Mouse (Mus musculus) hindbrain, embryonic 12.5 days (tissue): ENCODE data around the gene Ctbs. TPM values are rescaled to one million over a fixed set of nuclear protein-coding genes. Genes with fewer than 3 reads are reported as not detected.

Experiments
- ATAC-seq: fragments of 200-750 bp; cut with Nextera tagmentation; 2 replicates; pipeline ENCODE4 v1.8.0; 2017; ENCODE audit warnings: moderate TSS enrichment; ENCODE audit not compliant: low FRiP score
- H3K27ac ChIP-seq: fragments of 300-500 bp; sonication (generic); 2 replicates; pipeline ENCODE4 v1.5.1; 2016; ENCODE audit warnings: mild to moderate bottlenecking
- H3K27me3 ChIP-seq: fragments of 300-500 bp; sonication (generic); 2 replicates; pipeline ENCODE4 v1.6.1; 2016; ENCODE audit warnings: mild to moderate bottlenecking
- H3K36me3 ChIP-seq: fragments of 300-500 bp; sonication (generic); 2 replicates; pipeline ENCODE4 v1.6.1; 2016; ENCODE audit warnings: mild to moderate bottlenecking
- H3K4me1 ChIP-seq: fragments of 300-500 bp; sonication (generic); 2 replicates; pipeline ENCODE4 v1.6.1; 2016
- H3K4me2 ChIP-seq: fragments of 300-500 bp; sonication (generic); replicated peaks from 2 replicates; pipeline ENCODE4 v1.6.1; 2016; ENCODE audit warnings: mild to moderate bottlenecking
- H3K4me3 ChIP-seq: fragments of 300-500 bp; sonication (generic); 2 replicates; pipeline ENCODE4 v1.5.1; 2016; ENCODE audit warnings: mild to moderate bottlenecking
- H3K9ac ChIP-seq: fragments of 300-500 bp; sonication (generic); 2 replicates; pipeline ENCODE4 v1.6.1; 2016; ENCODE audit warnings: mild to moderate bottlenecking, moderate library complexity
- H3K9me3 ChIP-seq: fragments of 300-500 bp; sonication (generic); replicated peaks from 2 replicates; pipeline ENCODE4 v1.6.1; 2016; ENCODE audit warnings: mild to moderate bottlenecking
- WGBS: fragments of 180-500 bp; shearing (Covaris S2); methylation state at CpG from one replicate; pipeline ENCODE4 v1.1.7; 2016; 5-methylcytosine and 5-hydroxymethylcytosine counted together
- polyA plus RNA-seq: library from polyadenylated mRNA; unstranded; fragments of >200 nt; fragmentation: Nextera tagmentation; extraction: Ambion mirVana; gene quantifications from 2 replicates; pipeline ENCODE4 v1.2.1, GENCODE M21; 2016

The Ctbs gene
- polyA plus RNA-seq, 1 experiment from 2014 or later: 6.9 TPM

GRCm38 (mm10) chr3:146435533-146435932 lies 14.1 kb upstream of the Ctbs start:
- 90% methylated on average over 11 of the region's 11 CpGs for WGBS
- Histone ChIP-seq H3K4me3 (no peak overlapping the region), H3K9me3 (no peaks in the 10 kb centered on the region), H3K36me3 (peaks cover 64% of the 10 kb centered on the region), H3K4me1 (no peaks in the 10 kb centered on the region), H3K27ac (no peak overlapping the region), H3K4me2 (no peak overlapping the region), H3K9ac (no peak overlapping the region), H3K27me3 (no peaks in the 10 kb centered on the region)
- ATAC-seq: no peak

GRCm38 (mm10) chr3:146436114-146436513 lies 13.5 kb upstream of the Ctbs start:
- no peaks in the 10 kb centered on the region for H3K4me1 ChIP-seq
- peaks cover 60% of the 10 kb centered on the region for H3K36me3 ChIP-seq
- no peak overlapping the region for H3K4me2 ChIP-seq
- H3K27me3 ChIP-seq: no peaks in the 10 kb centered on the region
- 94% methylated on average over 8 of the region's 8 CpGs for WGBS
- H3K4me3 ChIP-seq: no peak overlapping the region
- no peak overlapping the region for H3K27ac ChIP-seq
- H3K9me3 ChIP-seq: no peaks in the 10 kb centered on the region
- H3K9ac ChIP-seq: no peak overlapping the region
- no peak for ATAC-seq

GRCm38 (mm10) chr3:146440011-146440410 lies 9.6 kb upstream of the Ctbs start:
- 90% methylated on average over 12 of the region's 12 CpGs for whole genome bisulfite sequencing
- Histone ChIP-seq H3K27ac (no peak overlapping the region), H3K4me1 (no peaks in the 10 kb centered on the region), H3K9me3 (no peaks in the 10 kb centered on the region), H3K4me3 (no peak overlapping the region), H3K27me3 (no peaks in the 10 kb centered on the region), H3K36me3 (peaks cover 36% of the 10 kb centered on the region), H3K9ac (no peak overlapping the region), H3K4me2 (no peak overlapping the region)
- no peak for ATAC-seq

- H3K9ac ChIP-seq: no peak overlapping the region
- no peaks in the 10 kb centered on the region for H3K27me3 ChIP-seq
- H3K4me3 ChIP-seq: no peak overlapping the region
- 76% methylated on average over 7 of the region's 7 CpGs for WGBS
- H3K9me3 ChIP-seq: no peaks in the 10 kb centered on the region
- H3K4me2 ChIP-seq: no peak overlapping the region
- peaks cover 36% of the 10 kb centered on the region for H3K36me3 ChIP-seq
- ATAC-seq: no peak
- no peak overlapping the region for H3K27ac ChIP-seq
- H3K4me1 ChIP-seq: no peaks in the 10 kb centered on the region
These were observed 9.2 kb upstream of the Ctbs start for GRCm38 (mm10) chr3:146440422-146440821.

- no peak for ATAC-seq
These were observed 7.1 kb upstream of the Ctbs start for GRCm38 (mm10) chr3:146442484-146442883.

GRCm38 (mm10) chr3:146442936-146443335 lies 6.7 kb upstream of the Ctbs start:
- 90% methylated on average over 8 of the region's 8 CpGs for WGBS
- Histone ChIP-seq H3K27ac (no peak overlapping the region), H3K9me3 (no peaks in the 10 kb centered on the region), H3K36me3 (peaks cover 16% of the 10 kb centered on the region; the same call in 1 of the 2 replicates), H3K4me3 (no peak overlapping the region), H3K27me3 (no peaks in the 10 kb centered on the region), H3K4me1 (no peaks in the 10 kb centered on the region), H3K9ac (no peak overlapping the region), H3K4me2 (no peak overlapping the region)
- no peak for ATAC-seq

More at GRCm38 (mm10) chr3:146442484-146442883, 7.1 kb upstream of the Ctbs start:
- 94% methylated on average over 7 of the region's 7 CpGs for WGBS
- no peak overlapping the region for H3K9ac ChIP-seq
- no peaks in the 10 kb centered on the region for H3K4me1 ChIP-seq
- peaks cover 20% of the 10 kb centered on the region for H3K36me3 ChIP-seq
- no peaks in the 10 kb centered on the region for H3K27me3 ChIP-seq
- H3K9me3 ChIP-seq: no peaks in the 10 kb centered on the region
- H3K27ac ChIP-seq: no peak overlapping the region
- no peak overlapping the region for H3K4me3 ChIP-seq
- H3K4me2 ChIP-seq: no peak overlapping the region

- 90% methylated on average over 7 of the region's 7 CpGs for WGBS
These were observed 6.2 kb upstream of the Ctbs start for GRCm38 (mm10) chr3:146443380-146443779.

GRCm38 (mm10) chr3:146444880-146445279 lies 4.7 kb upstream of the Ctbs start:
- H3K36me3 ChIP-seq: peaks cover 7% of the 10 kb centered on the region; the same call in 1 of the 2 replicates
- H3K27ac ChIP-seq: no peak overlapping the region
- 95% methylated on average over 7 of the region's 7 CpGs for WGBS
- H3K9me3 ChIP-seq: no peaks in the 10 kb centered on the region
- no peaks in the 10 kb centered on the region for H3K27me3 ChIP-seq
- H3K4me1 ChIP-seq: 0 out of 2 replicates have a peak, but pooled peaks cover under 1% of the 10 kb centered on the region
- no peak for ATAC-seq
- no peak overlapping the region for H3K4me2 ChIP-seq
- H3K9ac ChIP-seq: no peak overlapping the region
- H3K4me3 ChIP-seq: no peak overlapping the region

More at GRCm38 (mm10) chr3:146443380-146443779, 6.2 kb upstream of the Ctbs start:
- Histone ChIP-seq H3K27ac (no peak overlapping the region), H3K4me2 (no peak overlapping the region), H3K4me3 (no peak overlapping the region), H3K9ac (no peak overlapping the region), H3K4me1 (no peaks in the 10 kb centered on the region), H3K36me3 (peaks cover 13% of the 10 kb centered on the region; the same call in 1 of the 2 replicates), H3K9me3 (no peaks in the 10 kb centered on the region), H3K27me3 (no peaks in the 10 kb centered on the region)
- no peak for ATAC-seq

- Histone ChIP-seq H3K36me3 (0 out of 2 replicates have a peak, but pooled peaks cover 3% of the 10 kb centered on the region), H3K4me1 (peaks cover 10% of the 10 kb centered on the region), H3K4me2 (no peak overlapping the region), H3K9me3 (no peaks in the 10 kb centered on the region), H3K27me3 (no peaks in the 10 kb centered on the region), H3K27ac (no peak overlapping the region), H3K4me3 (no peak overlapping the region), H3K9ac (no peak overlapping the region)
- no peak for ATAC-seq
- WGBS: 93% methylated on average over 5 of the region's 5 CpGs
These were observed 2.4 kb upstream of the Ctbs start for GRCm38 (mm10) chr3:146447156-146447555.

GRCm38 (mm10) chr3:146447598-146447997 lies 2.0 kb upstream of the Ctbs start:
- Histone ChIP-seq H3K9ac (no peak overlapping the region), H3K9me3 (no peaks in the 10 kb centered on the region), H3K27me3 (no peaks in the 10 kb centered on the region), H3K4me1 (peaks cover 10% of the 10 kb centered on the region), H3K4me2 (no peak overlapping the region), H3K27ac (no peak overlapping the region), H3K4me3 (no peak overlapping the region), H3K36me3 (0 out of 2 replicates have a peak, but pooled peaks cover 3% of the 10 kb centered on the region)
- 93% methylated on average over 3 of the region's 3 CpGs for WGBS
- no peak for ATAC-seq

- Histone ChIP-seq H3K27ac (no peak overlapping the region), H3K36me3 (0 out of 2 replicates have a peak, but pooled peaks cover 3% of the 10 kb centered on the region), H3K27me3 (no peaks in the 10 kb centered on the region), H3K9me3 (no peaks in the 10 kb centered on the region), H3K9ac (no peak overlapping the region), H3K4me2 (no peak overlapping the region), H3K4me1 (peaks cover 10% of the 10 kb centered on the region), H3K4me3 (no peak overlapping the region)
- no peak for ATAC-seq
- 93% methylated on average over 10 of the region's 10 CpGs for WGBS
These were observed 1.2 kb upstream of the Ctbs start for GRCm38 (mm10) chr3:146448372-146448771.

GRCm38 (mm10) chr3:146448969-146449368 lies 626 bp upstream of the Ctbs start:
- Histone ChIP-seq H3K9ac (no peak overlapping the region), H3K4me1 (peaks cover 10% of the 10 kb centered on the region), H3K27me3 (no peaks in the 10 kb centered on the region), H3K4me2 (no peak overlapping the region), H3K27ac (no peak overlapping the region), H3K36me3 (0 out of 2 replicates have a peak, but pooled peaks cover 3% of the 10 kb centered on the region), H3K4me3 (no peak overlapping the region), H3K9me3 (no peaks in the 10 kb centered on the region)
- 80% methylated on average over 6 of the region's 6 CpGs for WGBS
- ATAC-seq: no peak

GRCm38 (mm10) chr3:146450371-146450841 lies 811 bp downstream of the Ctbs start:
- ATAC-seq: peak; percentile 99
- under 1% methylated on average over 29 of the region's 29 CpGs for WGBS
- H3K4me1 ChIP-seq: peaks cover 10% of the 10 kb centered on the region
- H3K4me3 ChIP-seq: peak overlapping the region; percentile 47
- peak overlapping the region; percentile 64 for H3K4me2 ChIP-seq
- peak overlapping the region; percentile 67 for H3K27ac ChIP-seq
- H3K9ac ChIP-seq: peak overlapping the region; percentile 73
- 0 out of 2 replicates have a peak, but pooled peaks cover 3% of the 10 kb centered on the region for H3K36me3 ChIP-seq
- H3K9me3 ChIP-seq: no peaks in the 10 kb centered on the region
- H3K27me3 ChIP-seq: no peaks in the 10 kb centered on the region
